Mouse (Mus musculus): ENCODE measurements around the gene Bzw2. TPM values are rescaled to one million over a fixed set of nuclear protein-coding genes. Genes with fewer than 3 reads are reported as not detected.

Bzw2 gene
- polyA plus RNA-seq, 1 experiment from 2014 or later: 75.3 TPM

- ATAC-seq: no peak
- Histone ChIP-seq H3K27ac (ENCODE audit: low read depth, low read length) (no peak overlapping the region), H3K4me2 (replicated peaks; ENCODE audit: low read depth) (no peak overlapping the region), H3K9ac (ENCODE audit: low read depth, low read length) (no peak overlapping the region), H3K27me3 (replicated peaks; ENCODE audit: control insufficient read depth, insufficient read depth, low read length) (no peaks in the 10 kb centered on the region), H3K9me3 (ENCODE audit: control insufficient read depth) (no peaks in the 10 kb centered on the region), H3K36me3 (ENCODE audit: control insufficient read depth, insufficient read depth) (no peaks in the 10 kb centered on the region; the same call in 1 of the 2 replicates), H3K4me3 (ENCODE audit: low read depth, low read length) (no peak overlapping the region), H3K4me1 (replicated peaks; ENCODE audit: control insufficient read depth, insufficient read depth, low read length) (no peaks in the 10 kb centered on the region)
- WGBS: 87% methylated on average over 6 of the region's 6 CpGs
- no peak for TF ChIP-seq CTCF (IDR thresholded peaks at IDR 0.05; ENCODE audit: low read depth)
Observed at GRCm38 (mm10) chr12:36140401-36140800, 17.5 kb downstream of the Bzw2 start.

GRCm38 (mm10) chr12:36137192-36137591 is 20.7 kb downstream of the Bzw2 start:
- TF ChIP-seq CTCF (IDR thresholded peaks at IDR 0.05; ENCODE audit: low read depth): no peak
- H3K4me2 ChIP-seq (replicated peaks; ENCODE audit: low read depth): no peak overlapping the region
- H3K4me3 ChIP-seq (ENCODE audit: low read depth, low read length): no peak overlapping the region
- H3K27ac ChIP-seq (ENCODE audit: low read depth, low read length): no peak overlapping the region
- H3K27me3 ChIP-seq (replicated peaks; ENCODE audit: control insufficient read depth, insufficient read depth, low read length): no peaks in the 10 kb centered on the region
- no peak for ATAC-seq
- WGBS: 85% methylated on average over 4 of the region's 4 CpGs
- H3K4me1 ChIP-seq (replicated peaks; ENCODE audit: control insufficient read depth, insufficient read depth, low read length): peaks cover 2% of the 10 kb centered on the region; the same call in 1 of the 2 replicates
- no peak overlapping the region for H3K9ac ChIP-seq (ENCODE audit: low read depth, low read length)
- no peaks in the 10 kb centered on the region; the same call in 1 of the 2 replicates for H3K36me3 ChIP-seq (ENCODE audit: control insufficient read depth, insufficient read depth)
- no peaks in the 10 kb centered on the region for H3K9me3 ChIP-seq (ENCODE audit: control insufficient read depth)

GRCm38 (mm10) chr12:36136285-36136684 is 21.6 kb downstream of the Bzw2 start:
- no peak for ATAC-seq
- H3K4me1 ChIP-seq (replicated peaks; ENCODE audit: control insufficient read depth, insufficient read depth, low read length): peaks cover 2% of the 10 kb centered on the region; the same call in 1 of the 2 replicates
- H3K4me2 ChIP-seq (replicated peaks; ENCODE audit: low read depth): no peak overlapping the region
- H3K4me3 ChIP-seq (ENCODE audit: low read depth, low read length): no peak overlapping the region
- 94% methylated on average over 8 of the region's 8 CpGs for WGBS
- no peaks in the 10 kb centered on the region for H3K9me3 ChIP-seq (ENCODE audit: control insufficient read depth)
- no peaks in the 10 kb centered on the region for H3K27me3 ChIP-seq (replicated peaks; ENCODE audit: control insufficient read depth, insufficient read depth, low read length)
- no peaks in the 10 kb centered on the region; the same call in 1 of the 2 replicates for H3K36me3 ChIP-seq (ENCODE audit: control insufficient read depth, insufficient read depth)
- H3K9ac ChIP-seq (ENCODE audit: low read depth, low read length): no peak overlapping the region
- no peak overlapping the region for H3K27ac ChIP-seq (ENCODE audit: low read depth, low read length)
- no peak for TF ChIP-seq CTCF (IDR thresholded peaks at IDR 0.05; ENCODE audit: low read depth)

GRCm38 (mm10) chr12:36135409-36135808 is 22.5 kb downstream of the Bzw2 start:
- no peak for TF ChIP-seq CTCF (IDR thresholded peaks at IDR 0.05; ENCODE audit: low read depth)
- H3K36me3 ChIP-seq (ENCODE audit: control insufficient read depth, insufficient read depth): no peaks in the 10 kb centered on the region; the same call in 1 of the 2 replicates
- H3K4me3 ChIP-seq (ENCODE audit: low read depth, low read length): no peak overlapping the region
- H3K9ac ChIP-seq (ENCODE audit: low read depth, low read length): no peak overlapping the region
- no peaks in the 10 kb centered on the region for H3K9me3 ChIP-seq (ENCODE audit: control insufficient read depth)
- no peak overlapping the region for H3K27ac ChIP-seq (ENCODE audit: low read depth, low read length)
- no peak for ATAC-seq
- H3K4me1 ChIP-seq (replicated peaks; ENCODE audit: control insufficient read depth, insufficient read depth, low read length): peaks cover 2% of the 10 kb centered on the region; the same call in 1 of the 2 replicates
- no peak overlapping the region for H3K4me2 ChIP-seq (replicated peaks; ENCODE audit: low read depth)
- no peaks in the 10 kb centered on the region for H3K27me3 ChIP-seq (replicated peaks; ENCODE audit: control insufficient read depth, insufficient read depth, low read length)
- 91% methylated on average over 3 of the region's 3 CpGs for WGBS

GRCm38 (mm10) chr12:36134111-36134510 is 23.8 kb downstream of the Bzw2 start:
- H3K9me3 ChIP-seq (ENCODE audit: control insufficient read depth): no peaks in the 10 kb centered on the region
- no peak overlapping the region for H3K4me2 ChIP-seq (replicated peaks; ENCODE audit: low read depth)
- WGBS: 72% methylated on average over 5 of the region's 5 CpGs
- no peaks in the 10 kb centered on the region for H3K27me3 ChIP-seq (replicated peaks; ENCODE audit: control insufficient read depth, insufficient read depth, low read length)
- H3K9ac ChIP-seq (ENCODE audit: low read depth, low read length): no peak overlapping the region
- no peak overlapping the region for H3K4me3 ChIP-seq (ENCODE audit: low read depth, low read length)
- no peak for TF ChIP-seq CTCF (IDR thresholded peaks at IDR 0.05; ENCODE audit: low read depth)
- peaks cover 2% of the 10 kb centered on the region; the same call in 1 of the 2 replicates for H3K4me1 ChIP-seq (replicated peaks; ENCODE audit: control insufficient read depth, insufficient read depth, low read length)
- peak; percentile 92 for ATAC-seq
- peak overlapping the region; percentile 57 for H3K27ac ChIP-seq (ENCODE audit: low read depth, low read length)
- H3K36me3 ChIP-seq (ENCODE audit: control insufficient read depth, insufficient read depth): peaks cover 5% of the 10 kb centered on the region; the same call in 1 of the 2 replicates

GRCm38 (mm10) chr12:36133547-36133946 is 24.3 kb downstream of the Bzw2 start:
- Histone ChIP-seq H3K4me2 (replicated peaks; ENCODE audit: low read depth) (no peak overlapping the region), H3K27me3 (replicated peaks; ENCODE audit: control insufficient read depth, insufficient read depth, low read length) (no peaks in the 10 kb centered on the region), H3K9ac (ENCODE audit: low read depth, low read length) (no peak overlapping the region), H3K4me1 (replicated peaks; ENCODE audit: control insufficient read depth, insufficient read depth, low read length) (peaks cover 2% of the 10 kb centered on the region; the same call in 1 of the 2 replicates), H3K4me3 (ENCODE audit: low read depth, low read length) (no peak overlapping the region), H3K27ac (ENCODE audit: low read depth, low read length) (peak overlapping the region; percentile 57), H3K9me3 (ENCODE audit: control insufficient read depth) (no peaks in the 10 kb centered on the region), H3K36me3 (ENCODE audit: control insufficient read depth, insufficient read depth) (peaks cover 7% of the 10 kb centered on the region; the same call in 1 of the 2 replicates)
- peak; percentile 42 for ATAC-seq
- TF ChIP-seq CTCF (IDR thresholded peaks at IDR 0.05; ENCODE audit: low read depth): no peak
- WGBS: 63% methylated on average over 5 of the region's 5 CpGs
